Mouse (Mus musculus) mouse trophoblast stem cell (cell line): ENCODE measurements at regions not wholly inside any gene's neighbourhood (a gene's known extent, or its start where the extent isn't known, plus 50 kb on each side); places are given as distances from the start of the nearest gene placed in this dataset.
"Not testable (repeated sequence)": the region's sequence is repeated elsewhere in the genome, so short reads cannot be mapped to it uniquely, and the experiment has no call there.

Experiments
- in situ Hi-C, 2 experiments: fragments of 300-500 bp; cut with MseI, MboI; formaldehyde crosslinking; loops; 2 replicates in 1 of 2; 3 replicates in 1 of 2; pipeline ENCODE4 v1.15.1; 2025

DNA sequence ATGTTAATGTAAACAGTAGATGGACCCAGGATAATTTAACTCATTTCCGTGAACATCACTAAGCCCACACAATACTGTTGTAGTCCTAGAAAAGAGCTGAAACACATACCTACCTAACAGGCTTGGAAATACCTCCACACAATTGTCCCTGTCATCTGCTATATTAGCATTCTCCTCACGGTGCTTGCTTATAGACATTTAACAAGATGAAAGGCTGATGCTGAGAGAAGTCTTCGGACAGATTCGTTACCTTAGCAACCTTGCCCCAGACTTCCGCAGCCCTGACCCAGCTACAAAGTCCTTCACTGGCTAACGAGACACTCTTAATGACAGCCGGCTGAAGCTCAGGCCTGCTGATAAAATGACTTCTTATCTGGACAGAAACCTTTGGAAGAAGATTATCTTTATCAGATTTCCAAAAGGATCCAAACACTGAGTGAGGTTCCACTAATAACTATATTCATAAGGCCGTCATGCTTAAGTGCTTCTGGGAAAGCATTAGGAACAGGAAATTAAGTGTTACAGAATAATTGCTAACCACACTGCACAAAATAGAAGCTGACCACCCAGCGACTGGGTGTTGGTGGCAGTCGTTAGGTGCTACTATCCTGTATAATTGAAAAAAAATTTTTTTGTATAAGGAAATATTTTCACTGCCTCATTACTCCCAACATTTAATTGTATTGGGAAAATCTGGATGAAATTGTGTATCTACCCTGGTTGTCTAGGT, 267.0 kb upstream of the Tmpo start:
- in situ Hi-C loops: no loop called here

GRCm38 (mm10) chr10:91443321-91443720, 262.2 kb upstream of the Tmpo start:
- in situ Hi-C loops: no loop called here

DNA sequence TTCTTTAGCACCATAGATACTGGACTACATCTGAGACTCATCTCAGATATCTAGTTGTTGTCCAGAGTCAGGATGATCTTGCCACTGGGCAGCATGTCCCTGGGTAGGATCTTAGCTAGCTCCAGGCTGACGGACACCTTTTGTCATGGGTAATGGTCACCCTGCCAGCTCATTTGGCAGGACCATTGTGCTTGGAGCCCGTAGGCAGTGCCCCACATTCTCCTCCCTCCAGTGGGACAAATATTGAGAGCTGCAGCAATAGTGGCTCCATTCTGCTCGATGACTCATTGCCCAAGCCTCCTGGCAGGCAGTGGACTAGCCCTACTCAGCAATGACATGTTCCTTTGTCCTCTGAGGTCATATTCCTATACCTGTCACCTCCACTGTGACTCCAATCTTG, 258.9 kb upstream of the Tmpo start:
- in situ Hi-C loops: no loop called here

- in situ Hi-C loops: no loop called here
Measured at GRCm38 (mm10) chr10:91437917-91438316, 256.8 kb upstream of the Tmpo start.

- in situ Hi-C loops: no loop called here
Measured at GRCm38 (mm10) chr10:91436091-91436569, 255.0 kb upstream of the Tmpo start.

DNA sequence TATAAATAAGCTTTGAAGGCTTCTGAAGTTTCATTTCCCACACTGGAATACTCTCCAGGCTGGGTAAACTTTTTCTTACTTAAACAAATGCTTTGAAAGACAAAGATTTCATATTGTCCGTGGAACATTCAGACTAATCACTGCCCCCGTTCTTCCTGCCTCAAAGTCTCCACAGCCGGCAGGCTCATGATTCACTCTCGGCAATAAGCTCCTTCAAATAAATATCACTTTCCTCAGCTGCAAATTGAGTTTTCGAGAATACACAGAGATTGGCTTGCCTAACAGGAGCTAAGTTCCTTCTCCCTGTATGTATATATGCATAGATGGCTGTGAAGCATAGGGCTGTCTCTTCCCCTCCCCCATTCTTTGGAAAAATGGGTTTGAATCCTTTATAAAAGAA, 249.2 kb upstream of the Tmpo start:
- in situ Hi-C loops: no loop called here

GRCm38 (mm10) chr10:91426584-91426983, 245.5 kb upstream of the Tmpo start:
- in situ Hi-C loops: no loop called here

DNA sequence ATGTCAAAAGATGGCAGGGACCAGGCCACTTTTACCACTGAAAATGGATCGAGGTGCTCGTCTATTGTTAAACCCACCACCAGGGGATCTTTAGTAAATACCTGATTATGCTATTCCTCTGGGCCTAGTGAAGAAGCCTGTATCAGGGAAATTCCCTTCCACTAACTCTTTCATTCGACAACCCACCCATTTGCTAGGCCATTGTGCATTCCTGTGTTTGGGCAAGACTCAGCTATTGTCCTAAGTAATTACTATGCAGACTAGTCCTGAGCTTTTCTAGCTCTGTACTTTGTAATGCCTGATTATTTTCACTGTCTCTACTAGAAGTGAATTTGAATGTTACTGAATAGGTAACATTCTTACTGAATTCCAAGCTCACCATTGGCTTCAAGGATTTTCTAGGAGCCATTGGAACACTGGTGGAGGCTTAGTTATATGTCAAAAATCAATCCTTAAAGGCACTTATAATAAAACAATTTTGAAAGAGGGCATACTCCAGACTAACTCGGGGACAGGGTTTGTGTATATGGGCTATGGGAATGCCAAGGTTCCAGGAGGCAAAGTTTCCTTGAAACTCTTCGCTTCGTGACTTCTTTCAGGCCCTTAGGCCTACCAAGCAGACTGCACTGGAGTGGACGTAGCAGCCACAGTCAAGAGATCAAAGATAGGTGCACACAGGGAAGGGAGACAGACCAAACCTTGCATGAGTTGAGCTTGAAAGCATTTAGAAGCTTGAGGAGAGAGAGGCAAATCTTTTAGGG, 244.7 kb upstream of the Tmpo start:
- in situ Hi-C loops: not testable (repeated sequence)

- in situ Hi-C loops: no loop called here
Measured at GRCm38 (mm10) chr10:91424786-91425185, 243.7 kb upstream of the Tmpo start.

- in situ Hi-C loops: no loop called here
Measured at GRCm38 (mm10) chr10:91387255-91387654, 206.1 kb upstream of the Tmpo start.

- in situ Hi-C loops: no loop called here
Measured at GRCm38 (mm10) chr10:91384372-91384771, 203.3 kb upstream of the Tmpo start.

GRCm38 (mm10) chr10:91376683-91377082, 195.6 kb upstream of the Tmpo start:
- in situ Hi-C loops: no loop called here

DNA sequence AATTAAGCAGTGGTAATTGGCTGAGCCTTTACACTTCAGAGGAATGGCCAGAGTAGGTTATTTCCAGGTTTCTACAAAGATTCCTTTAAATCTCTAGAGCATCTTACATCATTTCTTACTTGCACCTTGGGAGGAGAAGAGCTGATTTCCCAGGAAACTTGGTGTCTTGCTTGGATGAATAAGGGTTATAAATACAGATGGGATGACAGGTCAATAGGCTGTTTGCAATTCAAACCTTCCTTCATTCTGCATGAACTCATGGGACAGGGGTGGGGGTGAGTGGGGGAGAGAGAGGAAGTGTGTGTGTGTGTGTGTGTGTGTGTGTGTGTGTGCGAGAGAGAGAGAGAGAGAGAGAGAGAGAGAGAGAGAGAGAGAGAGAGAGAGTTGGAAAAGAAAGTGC, 186.4 kb upstream of the Tmpo start:
- in situ Hi-C loops: no loop called here

DNA sequence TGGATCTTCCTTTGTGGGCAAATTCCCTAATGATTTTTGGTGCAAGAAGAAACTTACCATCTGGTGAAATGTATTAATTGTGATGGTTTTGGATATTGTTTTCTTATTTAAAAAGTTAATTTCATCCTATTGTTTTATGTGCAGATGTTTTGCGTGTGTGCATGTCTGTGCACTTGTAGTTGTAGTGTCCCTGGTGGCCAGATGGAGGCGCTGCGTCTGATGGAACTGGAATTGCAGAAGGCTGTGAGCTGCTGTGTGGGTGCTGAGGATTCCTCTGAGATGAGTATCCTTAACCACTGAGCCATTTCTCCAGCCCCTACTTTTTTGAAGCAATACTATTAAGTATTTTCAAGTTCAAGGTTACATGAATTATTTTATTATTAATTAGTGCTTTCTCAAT, 181.5 kb upstream of the Tmpo start:
- in situ Hi-C loops: no loop called here

- in situ Hi-C loops: no loop called here
Measured at GRCm38 (mm10) chr10:91361621-91362020, 180.5 kb upstream of the Tmpo start.

- in situ Hi-C loops: no loop called here
Measured at GRCm38 (mm10) chr10:91345465-91345864, 164.3 kb upstream of the Tmpo start.

DNA sequence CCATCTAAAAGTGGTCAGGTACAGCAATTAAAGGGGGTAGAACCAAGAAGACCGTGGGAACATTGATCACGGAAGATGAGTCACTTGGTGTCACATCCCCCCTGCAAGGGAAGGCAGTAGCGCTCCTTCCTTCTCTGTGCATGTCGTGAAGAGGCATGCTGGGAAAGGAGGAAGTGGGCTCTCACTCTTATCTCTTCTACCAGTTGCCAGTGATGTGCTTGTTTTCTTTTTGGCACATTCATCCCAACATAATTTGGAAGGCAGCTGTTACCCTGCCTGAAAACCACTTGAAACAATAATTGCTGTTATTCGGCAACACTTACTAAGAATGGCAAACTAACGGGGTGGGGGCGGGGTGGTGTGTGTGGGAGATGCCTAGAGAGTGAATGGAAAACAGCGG, 161.0 kb upstream of the Tmpo start:
- in situ Hi-C loops: no loop called here

GRCm38 (mm10) chr10:91339361-91339760, 158.2 kb upstream of the Tmpo start:
- in situ Hi-C loops: no loop called here

GRCm38 (mm10) chr10:91326661-91327312, 145.7 kb upstream of the Tmpo start:
- in situ Hi-C loops: no loop called here

DNA sequence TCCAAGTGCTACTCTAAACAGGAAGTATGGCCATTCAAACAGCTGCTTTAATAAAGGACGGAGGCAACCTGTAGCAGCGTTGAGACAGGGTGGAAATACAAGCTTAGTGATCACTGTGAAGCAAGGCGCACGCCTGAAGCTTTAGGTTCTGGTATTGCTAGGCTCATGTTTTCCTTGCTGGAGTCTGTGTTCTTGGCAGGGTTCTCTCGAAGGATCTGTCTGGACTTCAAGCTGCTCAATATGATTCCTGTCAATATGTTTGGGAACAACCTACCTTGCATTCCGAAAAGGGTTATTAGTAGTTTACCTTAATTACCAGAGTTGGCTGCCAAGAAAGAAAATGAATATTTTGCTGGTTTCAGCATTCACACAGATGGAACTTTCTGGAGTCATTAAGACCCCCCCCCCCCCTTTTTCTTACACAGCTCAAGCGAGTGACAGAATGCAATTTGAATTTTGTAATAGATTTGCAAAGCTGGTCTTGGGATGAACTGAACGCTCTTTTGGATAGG, 145.1 kb upstream of the Tmpo start:
- in situ Hi-C loops: no loop called here

DNA sequence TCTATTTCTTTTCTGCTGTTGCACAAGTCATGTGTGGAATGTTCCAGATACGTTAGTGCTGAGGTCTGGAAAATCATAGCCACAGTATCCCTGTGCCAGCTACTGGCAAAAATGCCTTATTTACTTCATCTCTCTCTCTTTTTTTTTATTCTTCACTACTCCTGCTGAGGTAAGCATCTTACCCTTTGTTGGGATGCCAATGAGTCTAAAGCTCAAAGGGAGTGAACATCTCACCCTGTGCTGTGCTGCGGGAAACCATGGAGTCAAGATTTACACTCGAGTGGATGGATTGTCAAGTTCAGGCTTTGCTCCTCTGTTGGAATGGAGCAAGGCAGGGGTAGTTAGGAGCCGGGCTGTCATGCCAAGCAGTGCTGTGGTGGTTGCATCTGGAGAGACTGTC, 140.1 kb upstream of the Tmpo start:
- in situ Hi-C loops: no loop called here

DNA sequence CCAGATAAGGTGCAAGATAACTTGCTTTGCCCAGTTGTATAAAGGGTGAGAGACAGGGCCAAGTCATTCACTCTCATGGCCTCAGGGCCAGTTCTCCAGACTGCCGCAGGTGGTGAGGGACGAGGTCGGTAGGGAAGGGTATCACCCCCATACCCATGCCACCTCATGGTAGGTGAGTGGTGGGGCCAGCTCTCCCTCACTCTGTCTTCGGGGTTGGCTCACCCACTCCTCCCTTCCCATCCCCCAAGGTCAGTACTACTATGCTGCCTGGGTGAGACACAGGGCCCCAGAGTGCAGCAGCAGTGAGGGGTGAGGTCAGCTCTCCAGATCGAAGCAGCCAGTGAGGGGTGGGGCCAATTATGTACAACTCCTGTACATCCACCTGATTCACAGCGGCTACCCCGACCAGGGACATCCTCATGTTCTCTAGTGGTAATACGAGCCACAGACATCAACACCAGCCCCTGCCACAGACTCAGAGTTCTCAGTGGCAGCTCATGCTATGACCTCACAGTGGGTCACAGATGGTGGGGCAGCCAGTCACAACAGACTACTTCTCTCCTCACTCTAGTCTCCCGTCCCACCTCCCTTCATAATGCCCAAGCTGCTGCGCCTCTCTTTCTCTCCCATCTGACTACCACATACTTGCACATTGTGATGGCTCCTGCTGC, 138.5 kb upstream of the Tmpo start:
- in situ Hi-C loops: no loop called here
